Mouse (Mus musculus): Measurements from ENCODE around the gene 2310011J03Rik.

DNA sequence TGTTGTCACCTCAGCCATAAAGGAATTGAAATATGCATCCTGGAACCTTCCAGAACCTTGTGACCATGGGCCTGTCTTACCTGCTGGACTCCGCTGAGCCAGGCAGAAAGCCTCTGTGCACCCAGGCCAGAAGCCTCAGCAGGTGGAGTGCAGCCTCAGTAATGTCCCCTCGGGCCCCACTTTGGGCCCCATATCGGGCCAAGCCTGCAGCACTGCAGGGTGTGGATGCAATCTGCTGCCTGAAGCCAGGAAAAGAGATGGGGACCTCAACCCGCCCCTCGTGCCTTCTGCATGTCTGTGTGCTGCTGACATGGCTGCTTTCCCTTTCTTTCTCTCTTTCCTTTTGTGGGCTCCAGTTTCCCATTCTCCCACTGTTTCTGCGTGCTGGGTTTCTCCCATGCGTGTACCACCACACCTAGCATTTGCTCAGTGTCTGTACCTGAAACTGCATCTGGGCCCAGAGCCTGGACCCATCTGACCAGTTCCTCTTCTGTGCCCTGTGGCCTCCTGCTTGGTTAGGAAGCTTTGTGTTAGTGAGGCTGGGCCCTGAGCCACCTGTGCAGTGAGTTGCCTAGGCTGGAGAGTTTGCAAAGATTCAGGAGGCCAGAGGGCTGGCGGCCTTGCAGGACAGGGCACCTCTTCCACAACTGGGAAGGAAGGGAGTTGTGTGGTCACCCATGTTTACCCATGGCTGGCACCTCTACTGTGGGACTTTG, 48.3 kb downstream of the 2310011J03Rik start:
- no peak for TF ChIP-seq POLR2A (IDR thresholded peaks at IDR 0.05; ENCODE audit: extremely low read depth, insufficient read depth, low read length)
- TF ChIP-seq CTCF (IDR thresholded peaks at IDR 0.05; ENCODE audit: low read depth, low read length), result no peak

Data from liver, adult 2 months (tissue).